Mouse (Mus musculus) lung, adult 18-20 months (tissue): ENCODE results near the gene Map4k5.

Source experiments
- DNase-seq, 2 experiments: peaks; one replicate each; pipeline ENCODE4 v3.0.0; 2022; ENCODE audit warnings: mixed read lengths in 2 of 2

The Map4k5 gene

GRCm38 (mm10) chr12:69783247-69784025 lies 109.6 kb downstream of the Map4k5 start:
- no peak for DNase-seq

- no peak for DNase-seq
Measured at GRCm38 (mm10) chr12:69781935-69782650, 110.9 kb downstream of the Map4k5 start.

GRCm38 (mm10) chr12:69781480-69781879 lies 111.5 kb downstream of the Map4k5 start:
- DNase-seq, result no peak

GRCm38 (mm10) chr12:69777957-69778356 lies 115.0 kb downstream of the Map4k5 start:
- no peak for DNase-seq

- no peak for DNase-seq
Measured at GRCm38 (mm10) chr12:69777341-69777730, 115.7 kb downstream of the Map4k5 start.

- DNase-seq, result peak; percentile 34 to 54
Measured at GRCm38 (mm10) chr12:69776607-69777340, 116.2 kb downstream of the Map4k5 start.

- DNase-seq, result no peak
Measured at GRCm38 (mm10) chr12:69768841-69769240, 124.2 kb downstream of the Map4k5 start.

- no peak for DNase-seq
Measured at GRCm38 (mm10) chr12:69767476-69768258, 125.3 kb downstream of the Map4k5 start.

- DNase-seq, result no peak
Measured at GRCm38 (mm10) chr12:69766185-69766904, 126.7 kb downstream of the Map4k5 start.

- DNase-seq, result no peak
Measured at GRCm38 (mm10) chr12:69765543-69765942, 127.5 kb downstream of the Map4k5 start.

- DNase-seq, result no peak
Measured at GRCm38 (mm10) chr12:69761603-69762002, 131.4 kb downstream of the Map4k5 start.

GRCm38 (mm10) chr12:69760743-69761406 lies 132.1 kb downstream of the Map4k5 start:
- DNase-seq, result no peak

- DNase-seq, result no peak
Measured at GRCm38 (mm10) chr12:69760014-69760413, 133.0 kb downstream of the Map4k5 start.

GRCm38 (mm10) chr12:69759267-69759885 lies 133.6 kb downstream of the Map4k5 start:
- no peak for DNase-seq

- DNase-seq, result peak in 1 of 2 experiments; percentile 19
Measured at GRCm38 (mm10) chr12:69758221-69759185, 134.5 kb downstream of the Map4k5 start.

- DNase-seq, result peak; percentile 85 to 91
Measured at GRCm38 (mm10) chr12:69757418-69758141, 135.4 kb downstream of the Map4k5 start.

GRCm38 (mm10) chr12:69756015-69756414 lies 137.0 kb downstream of the Map4k5 start:
- no peak for DNase-seq

- no peak for DNase-seq
Measured at GRCm38 (mm10) chr12:69753936-69754335, 139.1 kb downstream of the Map4k5 start.
